Mouse (Mus musculus): ENCODE measurements around the gene Spin1.

DNA sequence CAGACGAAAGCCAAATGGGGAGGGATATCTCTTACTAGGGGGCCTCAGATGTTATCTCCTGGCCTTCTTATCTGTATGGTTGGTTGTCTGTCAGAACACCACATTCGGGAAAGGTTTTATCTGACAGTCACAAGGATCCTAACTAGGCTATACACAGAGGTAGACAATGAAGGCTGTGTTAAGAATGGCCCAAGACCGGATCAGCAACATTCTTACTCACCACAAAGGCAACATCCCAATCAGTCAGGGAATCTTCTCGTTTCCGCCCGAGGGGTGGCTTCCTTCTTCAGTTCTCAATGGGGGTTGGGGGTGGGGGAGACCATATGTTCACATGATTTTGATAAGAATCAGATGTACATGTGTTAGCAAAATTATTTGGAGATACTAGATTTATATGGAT is 37.7 kb upstream of the Spin1 start:
- TF ChIP-seq CTCF (IDR thresholded peaks at IDR 0.05; ENCODE audit: extremely low read depth, insufficient read length, insufficient replicate concordance, low read depth, low read length) = no peak
- TF ChIP-seq POLR2A (IDR thresholded peaks at IDR 0.05; ENCODE audit: low read depth, low read length) = no peak

All from small intestine, adult 2 months (tissue).